Mouse (Mus musculus) thymus, adult 2 months (tissue): ENCODE measurements around the gene Olfr1391.

Experiments
- CTCF ChIP-seq: fragments of 200-500 bp; IDR thresholded peaks from 2 replicates; pipeline ENCODE4 v1.5.1; 2012; ENCODE audit warnings: mild to moderate bottlenecking, control low read depth, low read length, moderate library complexity, borderline replicate concordance; ENCODE audit not compliant: control insufficient read depth, poor library complexity, insufficient read depth; ENCODE audit errors: extremely low read depth
- POLR2A ChIP-seq: fragments of 200-500 bp; IDR thresholded peaks from 2 replicates; pipeline ENCODE4 v1.6.1; 2012; ENCODE audit warnings: mild to moderate bottlenecking, low read length, control low read depth, moderate library complexity; ENCODE audit not compliant: control insufficient read depth, poor library complexity, insufficient read depth; ENCODE audit errors: extremely low read depth

DNA sequence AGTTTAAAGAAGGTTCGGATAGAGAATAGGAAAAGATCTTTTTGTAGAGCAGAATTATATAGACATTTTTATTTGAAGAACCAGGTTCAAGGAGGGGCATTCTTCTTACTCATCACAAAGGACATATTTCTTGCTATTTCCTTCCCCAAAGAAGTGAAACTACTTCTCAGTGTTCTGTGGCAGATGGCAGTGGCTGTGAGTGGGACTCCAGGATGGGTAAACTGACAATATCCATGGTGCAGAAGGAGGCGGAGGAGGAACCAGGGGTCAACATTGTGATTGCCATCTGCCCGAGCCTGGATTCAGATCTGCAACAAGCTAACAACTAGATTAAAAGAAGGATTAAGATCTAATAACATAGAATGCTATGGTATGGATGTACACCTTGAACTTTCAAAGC is 4.2 kb downstream of the Olfr1391 start:
- no peak for TF ChIP-seq CTCF
- no peak for TF ChIP-seq POLR2A
